Mouse (Mus musculus): ENCODE data around the gene Cited4. TPM values are rescaled to one million over a fixed set of nuclear protein-coding genes. Genes with fewer than 3 reads are reported as not detected.
A peak's percentile ranks its signal among the peaks of the same experiment; 100 is the strongest.

The Cited4 gene
- total RNA-seq, 2 experiments from 2014 or later, result 30.9 to 36.4 TPM

DNA sequence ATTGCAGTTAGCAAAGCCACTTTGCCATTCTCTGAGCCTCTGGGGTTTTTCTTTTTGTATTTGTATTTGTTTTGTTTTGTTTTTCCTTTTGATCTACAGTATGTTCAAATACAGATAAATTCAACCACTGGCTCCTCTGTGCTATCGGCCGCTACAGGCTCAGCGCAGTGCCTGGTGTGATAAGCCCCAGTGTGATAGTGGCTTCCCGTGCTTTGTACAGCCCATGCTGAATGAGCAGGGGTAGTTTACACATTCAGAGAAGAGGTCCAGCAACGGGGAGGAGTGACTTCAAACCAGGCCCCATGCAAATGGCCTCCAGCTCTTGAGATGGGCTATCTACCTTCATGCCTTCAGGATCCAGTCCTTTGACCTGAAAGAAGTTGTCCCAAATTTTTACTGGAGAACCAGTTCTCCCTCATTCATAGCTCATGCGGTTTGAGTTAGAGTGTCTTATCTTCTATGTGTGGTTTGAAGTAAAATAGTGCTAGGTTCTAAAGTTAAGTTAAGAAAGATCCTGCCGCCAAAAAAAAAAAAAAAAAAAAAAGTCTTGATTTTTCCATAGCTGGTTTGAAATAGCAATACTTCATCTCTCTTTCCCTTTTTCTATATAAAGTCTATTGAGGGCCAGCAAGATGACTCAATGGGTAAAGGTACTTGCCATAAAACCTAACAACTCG, 8.5 kb downstream of the Cited4 start:
- ATAC-seq (replicated peaks; ENCODE audit: low FRiP score, low TSS enrichment, poor library complexity, severe bottlenecking), result peak; percentile 96

- peak; percentile 43; the same call in 1 of the 2 replicates for ATAC-seq (replicated peaks; ENCODE audit: low FRiP score, low TSS enrichment, poor library complexity, severe bottlenecking)
Measured at GRCm38 (mm10) chr4:120675640-120676039, 9.3 kb downstream of the Cited4 start.

DNA sequence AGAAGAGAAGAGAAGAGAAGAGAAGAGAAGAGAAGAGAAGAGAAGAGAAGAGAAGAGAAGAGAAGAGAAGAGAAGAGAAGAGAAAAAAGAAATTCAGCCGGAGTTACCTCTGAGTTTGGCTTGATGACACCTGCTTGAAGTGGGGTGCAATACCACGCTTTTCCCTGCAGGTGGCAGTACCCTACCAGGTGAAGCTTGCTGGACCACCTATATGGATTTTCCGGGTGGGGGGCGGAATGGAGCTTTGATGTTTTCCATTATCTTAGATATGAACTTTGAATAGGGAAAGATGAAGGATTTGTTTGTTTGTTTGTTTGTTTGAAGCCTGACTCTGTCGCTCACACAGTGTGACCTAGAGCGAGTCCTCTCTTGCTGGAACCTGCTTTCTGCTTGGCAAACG, 14.6 kb downstream of the Cited4 start:
- ATAC-seq (replicated peaks; ENCODE audit: low FRiP score, low TSS enrichment, poor library complexity, severe bottlenecking), result no peak

DNA sequence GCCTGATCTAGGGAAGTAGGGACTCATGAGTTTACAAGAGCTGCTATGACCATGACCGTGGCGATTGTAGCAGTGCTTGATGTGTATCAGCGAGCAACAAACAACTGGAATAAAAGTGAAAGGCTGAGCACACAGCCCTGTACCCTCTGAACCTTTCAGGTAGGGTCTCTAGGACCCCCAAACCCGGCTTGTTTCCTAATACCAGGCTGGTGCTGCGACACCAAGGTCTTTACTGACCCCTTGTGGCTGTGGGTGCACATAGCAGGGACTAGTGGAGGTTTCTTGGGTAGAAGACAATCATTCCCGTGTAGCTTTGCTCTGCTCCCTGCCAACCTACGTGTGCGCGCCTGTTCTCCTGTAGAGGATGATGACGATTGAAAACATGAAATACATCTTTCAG, 15.8 kb downstream of the Cited4 start:
- ATAC-seq (replicated peaks; ENCODE audit: low FRiP score, low TSS enrichment, poor library complexity, severe bottlenecking), result peak; percentile 47

- ATAC-seq (replicated peaks; ENCODE audit: low FRiP score, low TSS enrichment, poor library complexity, severe bottlenecking), result peak; percentile 32; the same call in 1 of the 2 replicates
Measured at GRCm38 (mm10) chr4:120683278-120683997, 17.1 kb downstream of the Cited4 start.

GRCm38 (mm10) chr4:120687282-120687681, 20.9 kb downstream of the Cited4 start:
- no peak for ATAC-seq (replicated peaks; ENCODE audit: low FRiP score, low TSS enrichment, poor library complexity, severe bottlenecking)

- ATAC-seq (replicated peaks; ENCODE audit: low FRiP score, low TSS enrichment, poor library complexity, severe bottlenecking), result no peak
Measured at GRCm38 (mm10) chr4:120689317-120689716, 22.9 kb downstream of the Cited4 start.

DNA sequence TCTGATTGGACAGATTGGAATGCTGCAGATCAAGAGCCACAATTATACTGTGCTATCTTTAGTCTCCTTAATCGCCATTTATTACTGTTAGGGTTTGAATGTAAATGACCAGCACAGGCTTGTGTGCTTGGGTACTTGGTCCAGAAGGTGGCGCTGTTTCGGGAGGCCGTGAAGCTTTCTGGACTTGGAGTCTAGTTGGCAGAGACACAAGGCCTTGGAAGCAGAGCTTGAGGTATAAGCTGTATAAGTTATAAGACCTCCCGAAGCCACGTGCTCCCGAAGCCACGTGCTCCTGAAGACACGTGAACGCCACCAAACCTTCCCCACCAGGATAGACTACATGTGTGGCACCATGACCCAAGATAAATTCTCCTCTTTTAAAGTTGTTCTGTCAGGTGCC, 26.3 kb downstream of the Cited4 start:
- ATAC-seq (replicated peaks; ENCODE audit: low FRiP score, low TSS enrichment, poor library complexity, severe bottlenecking), result 0 out of 2 replicates have a peak, but pooled peaks have one; percentile 20

DNA sequence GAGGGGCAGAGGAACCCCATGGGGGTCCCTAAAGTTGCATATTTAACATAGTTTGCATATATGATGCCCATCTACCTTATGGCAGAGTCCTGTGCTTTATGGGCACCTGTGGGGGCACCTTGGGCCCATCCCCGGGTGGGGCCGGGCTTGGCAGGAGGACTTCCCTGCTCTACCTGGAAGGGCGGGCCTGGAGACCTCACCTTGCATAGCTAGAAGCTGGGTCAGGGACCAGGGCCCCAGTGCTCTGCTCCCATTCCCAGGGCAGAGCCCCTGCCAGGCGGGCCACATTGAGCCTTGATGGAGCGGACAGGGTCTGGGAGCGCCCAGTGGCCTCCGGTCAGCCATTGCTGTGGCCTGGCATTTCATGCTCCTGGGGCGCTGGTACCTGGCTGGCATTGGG, 31.0 kb downstream of the Cited4 start:
- ATAC-seq (replicated peaks; ENCODE audit: low FRiP score, low TSS enrichment, poor library complexity, severe bottlenecking), result no peak

DNA sequence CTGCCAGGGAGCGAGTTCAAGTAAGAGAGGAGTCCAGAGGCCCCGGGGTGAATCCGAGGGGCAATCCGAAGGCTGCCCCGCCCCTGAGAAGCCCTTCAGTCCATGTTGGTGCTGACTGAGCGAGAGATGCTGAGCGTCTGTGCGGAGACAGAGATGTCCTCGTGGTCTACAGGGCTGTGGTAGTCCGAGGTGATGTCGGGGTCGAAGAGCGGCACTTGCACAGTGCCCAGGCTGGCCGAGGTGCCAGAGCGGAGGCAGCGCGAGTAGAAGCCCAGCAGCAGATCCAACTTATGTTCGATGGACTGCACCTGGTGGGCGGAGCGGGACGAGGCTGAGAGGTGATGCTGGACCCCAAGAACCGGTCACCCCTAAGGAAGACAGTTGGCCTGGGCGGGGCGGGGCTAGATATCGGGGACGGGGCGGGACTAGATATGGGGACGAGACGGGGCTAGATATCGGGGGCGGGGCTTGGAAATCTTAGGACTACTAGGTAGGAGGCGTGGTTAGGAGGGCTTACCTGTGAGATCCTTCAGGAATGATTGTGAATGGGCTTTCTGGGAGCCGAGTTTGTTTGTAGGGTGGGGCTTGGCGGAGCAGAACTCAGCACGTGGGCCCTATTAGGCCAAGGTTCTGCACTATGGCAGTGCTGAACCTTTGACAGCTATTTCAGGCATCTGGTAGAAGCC, 31.6 kb downstream of the Cited4 start:
- peak; percentile 17; the same call in 1 of the 2 replicates for ATAC-seq (replicated peaks; ENCODE audit: low FRiP score, low TSS enrichment, poor library complexity, severe bottlenecking)

GRCm38 (mm10) chr4:120701180-120701579, 34.8 kb downstream of the Cited4 start:
- no peak for ATAC-seq (replicated peaks; ENCODE audit: low FRiP score, low TSS enrichment, poor library complexity, severe bottlenecking)

GRCm38 (mm10) chr4:120702056-120702455, 35.7 kb downstream of the Cited4 start:
- ATAC-seq (replicated peaks; ENCODE audit: low FRiP score, low TSS enrichment, poor library complexity, severe bottlenecking), result no peak

DNA sequence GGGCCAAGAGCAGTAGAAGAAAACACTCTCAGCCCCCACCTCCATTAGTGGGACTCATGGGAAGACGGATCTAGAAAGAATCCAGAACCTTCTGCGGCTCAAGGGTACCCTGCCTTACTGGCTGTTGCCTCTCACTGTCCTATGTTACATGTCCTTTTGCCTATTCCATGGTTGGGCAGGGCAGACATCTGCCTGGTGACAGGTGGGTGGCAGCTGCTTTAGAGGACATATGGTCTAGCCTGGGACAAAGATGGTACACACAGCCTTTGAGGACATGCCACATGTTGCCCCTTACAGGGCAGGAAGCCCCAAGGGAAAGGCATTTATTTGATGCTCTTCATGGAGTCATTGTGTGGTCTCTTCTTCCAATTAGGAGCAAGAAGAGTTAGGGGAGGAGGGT, 36.1 kb downstream of the Cited4 start:
- ATAC-seq (replicated peaks; ENCODE audit: low FRiP score, low TSS enrichment, poor library complexity, severe bottlenecking), result no peak

- ATAC-seq (replicated peaks; ENCODE audit: low FRiP score, low TSS enrichment, poor library complexity, severe bottlenecking), result no peak
Measured at GRCm38 (mm10) chr4:120712236-120712635, 45.9 kb downstream of the Cited4 start.

DNA sequence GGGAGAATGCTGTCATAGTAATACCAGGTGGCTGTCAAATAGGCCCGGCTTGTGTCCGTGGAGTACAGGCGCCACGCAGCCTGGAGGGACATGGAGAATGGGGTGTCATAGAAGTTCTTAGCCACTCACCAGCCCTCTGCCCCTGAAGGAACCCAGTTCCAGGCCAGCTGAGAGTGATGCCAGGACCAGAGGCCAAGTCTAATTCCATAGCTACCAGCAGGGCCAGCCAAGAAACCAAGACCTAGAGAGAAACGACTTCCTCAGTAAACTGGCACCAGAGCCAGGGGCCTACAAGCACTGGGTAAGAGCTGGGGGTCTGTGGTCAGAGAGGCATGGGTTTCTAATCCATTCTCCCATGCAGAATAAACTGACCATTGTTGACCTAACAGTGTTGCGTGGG, 46.6 kb downstream of the Cited4 start:
- no peak for ATAC-seq (replicated peaks; ENCODE audit: low FRiP score, low TSS enrichment, poor library complexity, severe bottlenecking)

DNA sequence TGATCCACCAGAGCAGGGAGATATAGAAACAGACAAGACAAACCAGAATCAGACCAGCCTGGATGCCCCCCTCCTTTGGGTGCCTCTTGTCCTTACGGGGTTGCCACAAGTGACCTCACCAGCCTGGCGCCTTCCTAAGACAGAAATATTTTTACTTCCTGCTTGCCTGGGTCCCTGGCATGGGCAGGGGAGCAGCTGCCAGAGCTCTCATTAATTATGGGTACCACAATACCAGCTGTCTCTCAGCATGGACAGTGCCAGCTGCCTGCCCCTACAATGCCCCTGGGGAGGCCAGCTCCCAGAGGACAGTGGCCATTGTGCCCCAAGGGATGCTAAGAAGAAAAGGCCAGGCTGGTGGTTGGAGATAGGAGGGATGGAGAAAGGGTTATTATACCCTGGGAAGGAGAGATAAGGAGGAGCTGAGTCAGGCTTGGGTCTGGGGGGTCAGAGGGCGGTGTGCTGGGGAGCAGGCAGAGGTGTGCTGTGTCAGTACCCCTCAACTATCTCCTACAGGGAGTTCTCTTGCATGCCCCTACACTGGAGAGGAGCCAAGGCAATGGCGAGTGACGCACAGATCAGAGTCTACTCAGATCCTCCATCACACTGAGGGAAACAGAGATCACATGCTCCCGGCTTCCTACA, 47.6 kb downstream of the Cited4 start:
- no peak for ATAC-seq (replicated peaks; ENCODE audit: low FRiP score, low TSS enrichment, poor library complexity, severe bottlenecking)

DNA sequence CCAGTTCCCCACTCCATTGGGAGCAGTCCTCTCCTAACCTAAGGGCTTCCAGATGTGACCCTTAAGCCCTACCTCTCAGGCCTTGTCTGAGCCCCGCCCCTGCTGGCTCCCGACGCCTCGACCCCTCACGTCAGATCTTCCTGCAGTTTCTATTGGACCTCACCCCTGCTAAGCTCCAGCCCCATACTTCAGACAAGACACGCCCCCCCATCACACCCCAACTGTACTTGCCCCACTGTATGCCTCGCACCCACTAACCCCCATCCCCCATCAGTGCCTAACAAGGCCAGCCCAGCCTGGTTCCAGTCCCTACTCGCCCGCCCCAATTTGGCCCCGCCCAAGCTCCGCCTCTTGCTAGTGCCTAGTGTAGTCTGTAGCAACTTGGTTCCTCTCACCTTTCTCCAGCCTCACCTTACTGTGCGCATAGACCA, 49.8 kb downstream of the Cited4 start:
- peak; percentile 77 for ATAC-seq (replicated peaks; ENCODE audit: low FRiP score, low TSS enrichment, poor library complexity, severe bottlenecking)

GRCm38 (mm10) chr4:120716765-120717164, 50.4 kb downstream of the Cited4 start:
- ATAC-seq (replicated peaks; ENCODE audit: low FRiP score, low TSS enrichment, poor library complexity, severe bottlenecking), result no peak

Measured in megakaryocyte-erythroid progenitor cell, adult 5-6 weeks (primary cell).